Mouse (Mus musculus): ENCODE data around the gene Vdac1.
"Not testable (repeated sequence)": the region's sequence is repeated elsewhere in the genome, so short reads cannot be mapped to it uniquely, and the experiment has no call there.

The Vdac1 gene

DNA sequence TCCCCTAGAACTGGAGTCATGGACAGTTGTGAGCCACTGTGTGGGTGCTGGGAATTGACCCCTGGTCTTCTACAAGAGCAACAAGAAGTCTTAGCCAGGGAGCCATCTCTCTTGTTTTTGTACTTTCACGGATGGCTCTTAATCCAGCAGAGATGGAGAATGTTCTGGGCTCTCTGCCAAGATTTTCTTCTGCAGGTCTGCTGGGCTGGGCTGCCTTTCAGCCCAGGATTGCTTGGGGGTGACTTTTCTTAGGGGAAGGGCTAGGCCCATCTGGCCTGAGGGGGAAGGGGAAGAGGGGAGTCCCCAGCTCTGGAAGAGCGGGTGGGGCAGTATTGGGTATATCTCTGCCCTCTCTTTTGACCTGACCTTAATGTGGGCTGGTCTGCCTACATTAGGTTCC is 9.9 kb downstream of the Vdac1 start:
- no peak for DNase-seq (ENCODE audit: extremely low spot score, low spot score)

GRCm38 (mm10) chr11:52373841-52374240 is 13.2 kb downstream of the Vdac1 start:
- no peak for DNase-seq (ENCODE audit: extremely low spot score, low spot score)

- DNase-seq (ENCODE audit: extremely low spot score, low spot score) = peak; percentile 65
Observed at GRCm38 (mm10) chr11:52374340-52374739, 13.7 kb downstream of the Vdac1 start.

DNA sequence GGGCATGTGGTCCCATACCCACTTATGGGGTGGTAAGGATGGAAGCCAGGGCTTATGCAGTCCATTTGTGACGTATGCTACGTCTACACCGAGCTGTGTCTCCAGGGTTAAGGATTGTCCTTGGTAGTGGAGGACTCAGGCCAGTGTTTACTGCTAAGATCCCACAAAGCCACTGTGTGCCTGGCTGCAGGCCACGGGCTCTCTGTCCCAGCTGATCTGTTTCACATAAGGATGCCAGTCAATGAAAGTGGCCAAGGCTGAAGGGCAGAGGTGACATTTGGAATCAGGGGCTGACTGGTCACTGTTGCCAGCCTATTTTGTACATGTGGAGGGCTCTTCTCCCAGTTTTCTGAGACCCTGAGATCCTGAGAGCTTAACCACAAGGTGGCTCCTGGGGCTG is 16.9 kb downstream of the Vdac1 start:
- DNase-seq (ENCODE audit: extremely low spot score, low spot score) = no peak

- DNase-seq (ENCODE audit: extremely low spot score, low spot score) = no peak
Observed at GRCm38 (mm10) chr11:52379241-52379640, 18.6 kb downstream of the Vdac1 start.

GRCm38 (mm10) chr11:52383741-52384140 is 23.1 kb downstream of the Vdac1 start:
- DNase-seq (ENCODE audit: extremely low spot score, low spot score) = no peak

GRCm38 (mm10) chr11:52384667-52385066 is 24.0 kb downstream of the Vdac1 start:
- no peak for DNase-seq (ENCODE audit: extremely low spot score, low spot score)

GRCm38 (mm10) chr11:52386892-52387291 is 26.2 kb downstream of the Vdac1 start:
- DNase-seq (ENCODE audit: extremely low spot score, low spot score) = no peak

- no peak for DNase-seq (ENCODE audit: extremely low spot score, low spot score)
Observed at GRCm38 (mm10) chr11:52388150-52388549, 27.5 kb downstream of the Vdac1 start.

GRCm38 (mm10) chr11:52388979-52389378 is 28.3 kb downstream of the Vdac1 start:
- not testable (repeated sequence) for DNase-seq (ENCODE audit: extremely low spot score, low spot score)

DNA sequence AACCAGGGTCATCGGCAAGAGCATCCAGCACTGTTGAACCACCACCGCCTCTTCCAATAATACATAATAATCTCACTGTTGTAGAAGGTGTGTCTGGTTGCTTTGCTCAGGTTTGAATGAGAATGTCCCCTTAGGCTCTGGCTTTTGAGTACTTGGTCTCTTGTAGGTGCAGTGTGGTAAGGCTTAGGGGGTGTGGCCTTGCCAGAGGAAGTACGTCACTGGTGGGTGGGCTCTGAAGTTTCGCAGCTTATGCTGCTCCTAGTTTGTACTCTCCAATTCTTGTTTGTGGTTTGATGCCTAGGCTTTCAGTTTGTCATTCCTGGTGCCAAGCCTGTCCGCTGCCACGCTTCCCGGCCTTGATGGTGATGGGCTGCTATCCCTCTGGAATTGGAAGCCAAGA is 29.3 kb downstream of the Vdac1 start:
- no peak for DNase-seq (ENCODE audit: extremely low spot score, low spot score)

- DNase-seq (ENCODE audit: extremely low spot score, low spot score) = no peak
Observed at GRCm38 (mm10) chr11:52394494-52394893, 33.8 kb downstream of the Vdac1 start.

GRCm38 (mm10) chr11:52395343-52395742 is 34.7 kb downstream of the Vdac1 start:
- DNase-seq (ENCODE audit: extremely low spot score, low spot score) = no peak

DNA sequence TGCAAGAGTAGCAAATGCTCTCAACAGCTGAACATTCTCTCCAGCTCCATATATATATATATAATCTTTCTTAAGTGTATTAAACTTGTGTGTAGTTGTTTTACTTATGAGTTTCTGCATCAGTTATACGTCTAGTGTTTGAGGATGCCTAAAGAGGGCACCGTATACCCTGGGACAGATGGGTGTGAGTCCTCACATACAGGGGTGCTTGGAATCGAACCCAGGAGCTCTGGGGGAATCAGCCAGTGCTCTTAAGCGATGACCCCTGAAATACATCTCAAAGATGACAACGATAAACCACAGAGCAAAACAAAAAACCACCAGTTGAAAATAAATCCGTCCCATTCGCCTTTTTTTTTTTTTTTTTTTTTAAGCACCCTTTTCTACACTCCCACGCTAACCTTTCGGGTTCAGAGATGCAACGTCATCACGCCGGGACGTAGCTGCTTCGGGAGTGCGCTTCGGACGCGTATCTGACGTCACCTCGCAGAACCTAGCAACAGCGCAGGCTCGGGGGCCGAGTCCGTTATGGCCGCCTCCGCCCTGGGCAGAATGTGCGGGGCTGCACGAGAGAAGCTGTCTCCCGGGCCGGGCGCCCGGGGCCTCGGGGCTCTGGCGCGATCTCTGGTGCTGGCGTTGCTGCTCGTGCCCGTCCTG is 35.4 kb downstream of the Vdac1 start, which contains the start of gene 9530068E07Rik:
TSS of gene 9530068E07Rik (plus strand) at position 489 of the 657 bp plus-strand sequence.
- peak; percentile 90 for DNase-seq (ENCODE audit: extremely low spot score, low spot score)

GRCm38 (mm10) chr11:52396597-52397188 is 36.0 kb downstream of the Vdac1 start:
- no peak for DNase-seq (ENCODE audit: extremely low spot score, low spot score)

DNA sequence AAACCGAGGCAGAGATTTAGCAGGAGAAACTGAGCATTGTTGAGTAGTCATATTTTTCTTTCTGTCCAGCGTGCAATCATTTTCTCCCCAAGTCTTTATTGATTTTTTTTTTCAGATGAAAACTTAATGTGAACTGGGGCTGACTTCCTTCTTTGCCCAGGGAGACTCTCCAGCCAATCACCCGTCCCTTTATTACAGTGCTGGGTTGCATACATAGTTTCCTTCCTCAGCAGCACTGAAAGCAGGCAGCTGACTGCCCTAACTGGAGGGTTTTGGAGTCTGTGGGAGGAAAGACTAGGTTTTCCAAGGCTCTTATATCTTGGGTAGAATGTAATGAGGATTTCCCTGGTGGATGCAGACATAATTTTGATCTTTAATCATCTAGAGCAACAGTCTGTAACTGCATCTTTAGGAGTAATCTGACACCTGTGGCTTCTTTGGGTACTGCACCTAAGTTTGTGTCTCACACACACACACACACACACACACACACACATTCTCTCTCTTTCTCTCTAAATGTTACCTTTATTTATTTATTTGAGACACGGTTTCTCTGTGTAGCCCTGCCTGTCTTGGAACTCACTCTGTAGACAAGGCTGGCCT is 36.8 kb downstream of the Vdac1 start:
- DNase-seq (ENCODE audit: extremely low spot score, low spot score) = no peak

- no peak for DNase-seq (ENCODE audit: extremely low spot score, low spot score)
Observed at GRCm38 (mm10) chr11:52401476-52401875, 40.8 kb downstream of the Vdac1 start.

GRCm38 (mm10) chr11:52402566-52402965 is 41.9 kb downstream of the Vdac1 start:
- no peak for DNase-seq (ENCODE audit: extremely low spot score, low spot score)

- DNase-seq (ENCODE audit: extremely low spot score, low spot score) = no peak
Observed at GRCm38 (mm10) chr11:52404209-52404608, 43.5 kb downstream of the Vdac1 start.

DNA sequence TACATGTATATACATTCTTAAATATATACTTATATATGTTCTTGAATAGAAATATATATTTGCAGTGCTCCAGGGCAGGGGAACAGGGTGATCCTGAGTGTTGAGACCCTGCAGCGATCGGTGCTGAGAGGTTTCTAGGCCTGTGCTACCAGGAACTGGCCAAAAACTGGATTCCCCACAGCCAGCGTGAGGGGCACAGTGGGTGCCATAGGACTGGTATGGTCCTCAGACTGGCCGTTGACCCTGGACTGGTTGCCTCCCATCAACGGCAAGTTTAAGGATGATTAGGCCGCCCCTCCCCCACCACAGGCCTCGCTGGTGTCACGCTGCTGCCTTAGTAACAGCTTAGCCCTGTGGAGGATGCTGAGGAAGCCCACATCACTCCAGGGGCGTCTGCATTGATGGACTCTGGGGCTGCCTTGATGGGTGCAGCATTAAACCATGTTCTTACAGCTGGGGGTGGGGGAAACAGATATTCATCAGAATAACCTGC is 44.6 kb downstream of the Vdac1 start:
- no peak for DNase-seq (ENCODE audit: extremely low spot score, low spot score)

DNA sequence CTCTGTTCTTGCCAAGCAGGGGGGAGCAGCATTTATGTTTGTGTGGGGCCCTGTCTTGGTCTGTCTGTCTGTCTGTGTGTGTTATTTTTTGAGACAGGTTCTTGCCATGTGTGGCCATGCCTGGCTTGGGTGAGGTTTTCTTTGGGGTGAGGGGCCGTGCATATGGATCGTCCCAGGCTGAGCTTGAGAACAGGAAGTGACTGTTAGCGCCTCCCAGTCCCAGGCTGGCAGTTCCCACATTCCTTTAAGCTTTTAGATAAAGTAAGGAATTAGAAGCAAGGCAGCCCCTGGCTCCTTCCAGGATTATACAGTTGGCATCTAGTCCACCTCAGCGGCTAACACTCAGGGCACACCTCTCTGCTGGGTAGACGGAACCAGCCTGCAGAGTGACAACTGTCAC is 48.7 kb downstream of the Vdac1 start:
- DNase-seq (ENCODE audit: extremely low spot score, low spot score) = no peak

DNA sequence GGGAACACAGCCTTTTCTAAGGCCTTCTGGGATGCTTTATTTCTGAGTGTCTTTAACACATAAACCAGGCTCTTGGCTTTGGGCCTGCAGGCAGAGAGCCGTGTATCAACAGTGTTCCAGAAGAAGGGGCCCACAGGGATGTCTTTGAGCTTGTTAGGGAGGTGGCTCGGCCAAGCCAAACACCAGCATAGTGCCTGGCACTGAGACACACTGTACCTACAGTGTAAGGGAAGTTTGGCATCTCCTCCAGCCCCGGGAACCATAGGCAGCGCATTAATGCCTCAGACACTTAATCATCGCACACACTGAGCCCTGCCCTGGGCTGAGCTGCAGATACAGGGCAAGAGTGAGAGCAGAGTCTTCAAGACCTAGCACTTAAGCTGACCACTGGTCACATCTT is 57.7 kb downstream of the Vdac1 start:
- DNase-seq (ENCODE audit: extremely low spot score, low spot score) = no peak

DNA sequence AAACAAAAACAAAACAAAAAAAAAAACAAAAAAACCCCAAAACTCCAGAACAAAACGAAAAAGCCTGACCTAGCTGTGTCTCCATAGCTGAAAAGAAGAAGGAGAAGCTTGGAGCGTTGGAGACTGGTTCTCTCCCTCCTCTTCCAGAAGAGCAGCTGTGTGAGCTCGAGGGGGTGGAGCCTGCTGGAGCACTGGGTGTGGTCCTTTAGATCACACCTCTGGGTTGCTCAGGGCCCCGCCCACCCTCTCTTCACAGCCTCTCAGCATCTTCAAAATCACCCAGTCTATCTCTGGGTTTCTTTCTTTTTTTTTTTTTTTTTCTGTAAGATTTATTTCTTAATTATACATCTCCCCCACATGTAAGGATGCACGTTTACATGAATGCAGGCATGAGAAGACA is 58.6 kb downstream of the Vdac1 start:
- DNase-seq (ENCODE audit: extremely low spot score, low spot score) = no peak
